Mouse (Mus musculus) megakaryocyte, embryonic 14.5 days (primary cell): ENCODE measurements at regions not wholly inside any gene's neighbourhood (a gene's known extent, or its start where the extent isn't known, plus 50 kb on each side); places are given as distances from the start of the nearest gene placed in this dataset.

Source experiments
- H3K27me3 ChIP-seq: replicated peaks from 2 replicates; pipeline ENCODE3; 2012; ENCODE audit warnings: inconsistent platforms
- H3K36me3 ChIP-seq: replicated peaks from 2 replicates; pipeline ENCODE3; 2012; ENCODE audit warnings: low read length, inconsistent platforms, mixed read lengths
- H3K4me1 ChIP-seq: 2 replicates; pipeline ENCODE4 v1.6.1; 2012; ENCODE audit warnings: inconsistent platforms
- H3K4me3 ChIP-seq: replicated peaks from 2 replicates; pipeline ENCODE3; 2012; ENCODE audit warnings: moderate library complexity, mild to moderate bottlenecking, inconsistent platforms
- H3K9me3 ChIP-seq: 2 replicates; pipeline ENCODE4 v1.6.1; 2012; ENCODE audit warnings: inconsistent platforms
- FLI1 ChIP-seq: IDR thresholded peaks from 2 replicates; pipeline ENCODE4 v1.6.1; 2012; ENCODE audit warnings: low read length, inconsistent platforms, mixed read lengths
- GATA1 ChIP-seq: IDR thresholded peaks from 3 replicates; pipeline ENCODE4 v1.6.1; 2012; ENCODE audit warnings: mixed read lengths, low read length, inconsistent platforms, borderline replicate concordance

- H3K4me1 ChIP-seq: no peaks in the 10 kb centered on the region
- no peak overlapping the region for H3K4me3 ChIP-seq
- H3K36me3 ChIP-seq: no peaks in the 10 kb centered on the region
- H3K27me3 ChIP-seq: no peaks in the 10 kb centered on the region
- TF ChIP-seq FLI1: no peak
- TF ChIP-seq GATA1: no peak
- no peaks in the 10 kb centered on the region for H3K9me3 ChIP-seq
Observed at GRCm38 (mm10) chr9:41328056-41328455, 166.6 kb upstream of the Ubash3b start.

- TF ChIP-seq GATA1 (no peak), FLI1 (no peak)
- H3K4me1 ChIP-seq: no peaks in the 10 kb centered on the region
- H3K4me3 ChIP-seq: no peak overlapping the region
- no peaks in the 10 kb centered on the region for H3K9me3 ChIP-seq
- no peaks in the 10 kb centered on the region for H3K27me3 ChIP-seq
- no peaks in the 10 kb centered on the region for H3K36me3 ChIP-seq
Observed at GRCm38 (mm10) chr9:41327561-41327960, 166.1 kb upstream of the Ubash3b start.

GRCm38 (mm10) chr9:41326772-41327560 lies 165.5 kb upstream of the Ubash3b start:
- Histone ChIP-seq H3K9me3 (no peaks in the 10 kb centered on the region), H3K27me3 (no peaks in the 10 kb centered on the region), H3K36me3 (no peaks in the 10 kb centered on the region), H3K4me1 (no peaks in the 10 kb centered on the region), H3K4me3 (no peak overlapping the region)
- TF ChIP-seq FLI1: no peak
- TF ChIP-seq GATA1: no peak

- H3K36me3 ChIP-seq: no peaks in the 10 kb centered on the region
- TF ChIP-seq FLI1 (no peak), GATA1 (no peak)
- H3K4me1 ChIP-seq: no peaks in the 10 kb centered on the region
- no peaks in the 10 kb centered on the region for H3K27me3 ChIP-seq
- no peak overlapping the region for H3K4me3 ChIP-seq
- no peaks in the 10 kb centered on the region for H3K9me3 ChIP-seq
Observed at GRCm38 (mm10) chr9:41321521-41321920, 160.0 kb upstream of the Ubash3b start.

GRCm38 (mm10) chr9:41319066-41319465 lies 157.6 kb upstream of the Ubash3b start:
- no peaks in the 10 kb centered on the region for H3K36me3 ChIP-seq
- no peaks in the 10 kb centered on the region for H3K9me3 ChIP-seq
- TF ChIP-seq FLI1 (no peak), GATA1 (no peak)
- no peak overlapping the region for H3K4me3 ChIP-seq
- H3K27me3 ChIP-seq: no peaks in the 10 kb centered on the region
- H3K4me1 ChIP-seq: no peaks in the 10 kb centered on the region

- no peak overlapping the region for H3K4me3 ChIP-seq
- TF ChIP-seq FLI1: no peak
- H3K36me3 ChIP-seq: no peaks in the 10 kb centered on the region
- no peaks in the 10 kb centered on the region for H3K4me1 ChIP-seq
- no peaks in the 10 kb centered on the region for H3K9me3 ChIP-seq
- H3K27me3 ChIP-seq: no peaks in the 10 kb centered on the region
Observed at GRCm38 (mm10) chr9:41306229-41306628, 144.7 kb upstream of the Ubash3b start.

GRCm38 (mm10) chr9:41303494-41303828 lies 142.0 kb upstream of the Ubash3b start:
- TF ChIP-seq GATA1: no peak
- no peak overlapping the region for H3K4me3 ChIP-seq
- no peaks in the 10 kb centered on the region for H3K9me3 ChIP-seq
- H3K36me3 ChIP-seq: no peaks in the 10 kb centered on the region
- no peaks in the 10 kb centered on the region for H3K27me3 ChIP-seq
- H3K4me1 ChIP-seq: no peaks in the 10 kb centered on the region

- Histone ChIP-seq H3K9me3 (no peaks in the 10 kb centered on the region), H3K4me3 (no peak overlapping the region), H3K4me1 (no peaks in the 10 kb centered on the region), H3K27me3 (no peaks in the 10 kb centered on the region), H3K36me3 (no peaks in the 10 kb centered on the region)
- TF ChIP-seq GATA1 (no peak), FLI1 (no peak)
Observed at GRCm38 (mm10) chr9:41302809-41303493, 141.5 kb upstream of the Ubash3b start.

- Histone ChIP-seq H3K4me3 (no peak overlapping the region), H3K36me3 (no peaks in the 10 kb centered on the region), H3K4me1 (no peaks in the 10 kb centered on the region), H3K9me3 (peaks cover 9% of the 10 kb centered on the region), H3K27me3 (peaks cover 8% of the 10 kb centered on the region)
- no peak for TF ChIP-seq FLI1
- TF ChIP-seq GATA1: no peak
Observed at GRCm38 (mm10) chr9:41286145-41286468, 124.6 kb upstream of the Ubash3b start.

GRCm38 (mm10) chr9:41285266-41286144 lies 124.0 kb upstream of the Ubash3b start:
- H3K4me3 ChIP-seq: no peak overlapping the region
- H3K4me1 ChIP-seq: no peaks in the 10 kb centered on the region
- no peak for TF ChIP-seq GATA1
- no peak for TF ChIP-seq FLI1

More at GRCm38 (mm10) chr9:41285266-41286144, 124.0 kb upstream of the Ubash3b start:
- peaks cover 4% of the 10 kb centered on the region; the same call in 1 of the 2 replicates for H3K9me3 ChIP-seq
- no peaks in the 10 kb centered on the region for H3K36me3 ChIP-seq
- peaks cover 8% of the 10 kb centered on the region for H3K27me3 ChIP-seq
